Mouse (Mus musculus): ENCODE data around the gene Dmpk. TPM values are rescaled to one million over a fixed set of nuclear protein-coding genes. Genes with fewer than 3 reads are reported as not detected.
A peak's percentile ranks its signal among the peaks of the same experiment; 100 is the strongest.

Dmpk gene
- 18.1 and 24.7 TPM in 2 replicates for polyA plus RNA-seq (2015; fragmentation: Nextera tagmentation; extraction: Ambion mirVana)

DNA sequence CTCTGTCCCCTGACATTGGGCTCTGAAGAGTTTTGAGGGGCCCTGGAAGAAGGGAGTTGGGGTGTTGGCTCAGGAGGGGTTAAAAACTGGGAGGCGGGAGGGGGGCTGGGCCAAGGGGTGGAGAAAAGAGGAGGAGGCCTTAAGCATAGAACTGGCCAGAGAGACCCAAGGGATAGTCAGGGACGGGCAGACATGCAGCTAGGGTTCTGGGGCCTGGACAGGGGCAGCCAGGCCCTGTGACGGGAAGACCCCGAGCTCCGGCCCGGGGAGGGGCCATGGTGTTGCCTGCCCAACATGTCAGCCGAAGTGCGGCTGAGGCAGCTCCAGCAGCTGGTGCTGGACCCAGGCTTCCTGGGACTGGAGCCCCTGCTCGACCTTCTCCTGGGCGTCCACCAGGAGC, at the start of gene Dmpk:
Dmpk (plus strand) TSS at position 149 of the 400 bp plus-strand sequence.
- Histone ChIP-seq H3K4me2 (peak within 1 kb of the TSS; percentile 55), H3K9ac (0 out of 2 replicates have a peak within 1 kb of the TSS, but pooled peaks have one; percentile 26), H3K36me3 (peaks cover 67% of the 10 kb centered on the region), H3K4me1 (peaks cover 61% of the 10 kb centered on the region), H3K27ac (peak within 1 kb of the TSS; percentile 76), H3K27me3 (no peaks in the 10 kb centered on the region), H3K9me3 (replicated peaks) (no peaks in the 10 kb centered on the region), H3K4me3 (replicated peaks) (peak within 1 kb of the TSS; percentile 39)
- WGBS, result 30% methylated on average over 10 of the region's 10 CpGs
- ATAC-seq (replicated peaks; ENCODE audit: low FRiP score), result peak; percentile 43; the same call in 1 of the 2 replicates

DNA sequence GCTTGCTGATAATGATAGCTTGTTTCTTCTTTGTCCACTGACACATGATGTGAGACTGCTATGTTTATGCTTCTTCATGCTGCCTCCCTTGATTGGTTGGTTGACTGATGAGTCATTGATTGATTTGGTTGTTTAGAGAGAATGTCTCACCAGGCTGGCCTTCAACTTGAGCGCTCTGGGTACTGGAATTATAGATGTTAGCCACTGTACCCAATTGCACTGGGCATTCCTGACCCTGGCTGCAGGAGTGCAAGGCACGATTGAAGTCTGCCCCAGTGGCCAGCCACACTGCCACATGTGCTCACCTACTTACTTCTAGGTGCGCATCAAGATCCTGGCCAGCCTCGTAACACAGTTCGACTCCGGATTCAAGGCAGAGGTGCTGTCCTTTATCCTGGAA, 39.0 kb upstream of the Dmpk start:
- H3K36me3 ChIP-seq, result peaks cover 100% of the 10 kb centered on the region
- H3K9me3 ChIP-seq (replicated peaks), result no peaks in the 10 kb centered on the region
- H3K4me2 ChIP-seq, result no peak overlapping the region
- ATAC-seq (replicated peaks; ENCODE audit: low FRiP score), result no peak
- H3K9ac ChIP-seq, result no peak overlapping the region
- H3K4me3 ChIP-seq (replicated peaks), result no peak overlapping the region
- WGBS, result 97% methylated on average over 6 of the region's 6 CpGs
- no peaks in the 10 kb centered on the region for H3K4me1 ChIP-seq
- no peaks in the 10 kb centered on the region for H3K27me3 ChIP-seq
- no peak overlapping the region for H3K27ac ChIP-seq

DNA sequence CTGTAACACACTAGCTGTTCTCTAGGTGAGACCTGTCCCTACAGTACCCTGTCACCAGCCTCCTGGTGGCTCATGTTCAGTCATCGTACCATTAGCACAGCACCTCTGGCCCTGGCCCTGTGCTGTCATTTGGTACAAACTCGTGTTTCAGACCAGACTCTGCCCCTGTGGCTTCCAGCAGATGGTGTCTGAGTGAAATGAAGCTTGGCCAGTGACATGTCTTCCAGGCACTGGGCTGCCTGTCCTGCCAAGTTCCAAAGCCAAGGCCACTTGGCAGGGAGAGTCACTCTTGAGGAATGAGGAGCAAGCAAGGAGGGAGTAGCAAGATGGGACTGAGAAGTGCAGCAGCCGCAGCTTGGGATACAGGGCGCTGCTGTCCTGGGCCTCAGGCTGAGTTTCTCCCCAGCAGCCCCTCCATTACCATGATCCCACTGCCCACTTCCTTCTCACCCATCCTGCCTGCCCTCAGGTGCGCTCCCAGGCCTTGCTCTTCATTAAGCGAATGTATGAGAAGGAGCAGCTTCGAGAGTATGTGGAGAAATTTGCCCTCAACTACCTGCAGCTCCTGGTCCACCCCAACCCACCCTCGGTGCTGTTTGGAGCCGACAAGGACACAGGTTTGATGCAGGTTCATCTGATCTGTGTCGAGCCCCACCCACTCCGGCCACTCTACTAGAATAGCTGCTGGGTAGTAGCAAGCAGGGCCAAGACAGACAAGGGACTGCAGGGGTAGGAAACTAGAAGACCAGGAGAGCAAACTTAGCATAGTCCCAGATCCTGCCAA, 37.2 kb upstream of the Dmpk start:
- WGBS, result 91% methylated on average over 11 of the region's 11 CpGs
- Histone ChIP-seq H3K9me3 (replicated peaks) (no peaks in the 10 kb centered on the region), H3K9ac (no peak overlapping the region), H3K4me2 (no peak overlapping the region), H3K4me3 (replicated peaks) (no peak overlapping the region), H3K27me3 (no peaks in the 10 kb centered on the region), H3K36me3 (peaks cover 100% of the 10 kb centered on the region), H3K4me1 (no peaks in the 10 kb centered on the region), H3K27ac (no peak overlapping the region)
- no peak for ATAC-seq (replicated peaks; ENCODE audit: low FRiP score)

DNA sequence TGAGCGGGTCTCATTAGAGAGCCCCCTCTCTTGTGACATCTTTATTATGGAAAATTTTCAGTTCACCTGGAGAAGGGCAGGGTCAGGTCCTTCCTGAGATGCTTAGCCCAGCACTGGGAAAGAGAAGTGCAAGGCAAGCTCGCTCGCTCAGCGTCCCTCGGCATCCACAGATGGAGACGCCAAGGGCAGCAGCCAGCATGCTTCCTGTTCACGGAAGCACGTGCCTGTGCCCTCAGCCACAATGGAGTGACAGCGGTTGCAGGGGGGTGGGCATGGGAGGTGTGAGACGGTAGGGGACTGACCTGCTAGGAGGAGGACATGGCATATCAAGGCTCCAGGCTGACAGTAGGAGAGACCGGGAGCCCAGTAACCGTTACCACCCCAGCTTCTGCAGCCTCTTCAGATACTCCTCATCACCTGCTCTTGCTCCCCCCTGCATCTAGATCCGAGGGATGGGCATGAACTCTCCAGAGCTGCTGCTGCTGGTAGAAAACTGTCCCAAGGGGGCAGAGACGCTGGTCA, 35.6 kb upstream of the Dmpk start:
- ATAC-seq (replicated peaks; ENCODE audit: low FRiP score), result no peak
- H3K36me3 ChIP-seq, result peaks cover 100% of the 10 kb centered on the region
- H3K27me3 ChIP-seq, result no peaks in the 10 kb centered on the region
- H3K4me1 ChIP-seq, result no peaks in the 10 kb centered on the region
- 89% methylated on average over 14 of the region's 14 CpGs for whole genome bisulfite sequencing
- no peaks in the 10 kb centered on the region for H3K9me3 ChIP-seq (replicated peaks)
- no peak overlapping the region for H3K4me2 ChIP-seq
- H3K4me3 ChIP-seq (replicated peaks), result no peak overlapping the region
- H3K9ac ChIP-seq, result no peak overlapping the region
- no peak overlapping the region for H3K27ac ChIP-seq

DNA sequence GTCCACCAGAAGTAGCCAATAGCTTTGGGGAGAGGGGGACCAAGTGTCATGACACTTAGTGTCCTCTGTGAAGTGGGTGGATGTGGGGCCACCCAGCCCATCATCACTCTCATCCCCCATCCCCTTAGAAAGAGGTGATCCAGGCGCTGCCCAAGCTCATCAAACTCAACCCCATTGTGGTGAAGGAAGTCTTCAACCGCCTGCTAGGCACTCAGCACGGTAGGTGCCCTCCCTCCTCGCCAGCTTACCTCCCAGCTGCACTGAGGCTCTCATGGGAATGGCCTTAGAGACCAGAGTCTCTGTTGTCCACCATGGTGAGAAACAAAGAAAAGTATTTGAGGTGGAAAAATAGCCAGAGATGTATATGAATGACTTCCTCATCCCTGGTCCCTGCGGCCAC, 34.4 kb upstream of the Dmpk start:
- Histone ChIP-seq H3K4me1 (peaks cover 4% of the 10 kb centered on the region), H3K36me3 (peaks cover 95% of the 10 kb centered on the region)
- 92% methylated on average over 5 of the region's 5 CpGs for WGBS

DNA sequence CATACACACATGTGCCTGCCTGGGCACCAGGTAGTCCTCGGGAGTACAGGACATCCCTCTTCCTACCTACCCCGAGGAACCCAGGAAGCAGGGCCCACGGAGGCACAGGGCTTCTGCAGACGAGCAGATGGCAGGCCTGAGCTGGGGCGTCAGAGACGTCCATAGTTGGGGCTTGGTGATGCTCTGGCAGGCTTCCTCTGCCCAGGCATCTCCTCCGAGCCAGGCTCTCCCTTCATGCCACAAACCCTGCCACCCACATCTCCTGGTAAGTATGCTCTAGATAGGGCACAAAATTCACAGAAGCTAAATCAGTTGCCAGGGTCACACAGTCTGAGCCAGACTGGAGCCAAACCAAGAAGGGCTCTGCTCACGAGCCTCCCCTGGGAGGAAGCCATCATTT, 33.5 kb upstream of the Dmpk start:
- Histone ChIP-seq H3K27ac (no peak overlapping the region), H3K9me3 (replicated peaks) (no peaks in the 10 kb centered on the region), H3K4me3 (replicated peaks) (no peak overlapping the region), H3K27me3 (no peaks in the 10 kb centered on the region), H3K4me2 (no peak overlapping the region), H3K4me1 (peaks cover 9% of the 10 kb centered on the region), H3K36me3 (peaks cover 93% of the 10 kb centered on the region), H3K9ac (no peak overlapping the region)
- 80% methylated on average over 8 of the region's 8 CpGs for WGBS
- no peak for ATAC-seq (replicated peaks; ENCODE audit: low FRiP score)

More for the DNA sequence above, 34.4 kb upstream of the Dmpk start:
- H3K27me3 ChIP-seq, result no peaks in the 10 kb centered on the region
- no peak overlapping the region for H3K27ac ChIP-seq
- no peak overlapping the region for H3K4me3 ChIP-seq (replicated peaks)
- no peaks in the 10 kb centered on the region for H3K9me3 ChIP-seq (replicated peaks)
- no peak overlapping the region for H3K4me2 ChIP-seq
- H3K9ac ChIP-seq, result no peak overlapping the region
- no peak for ATAC-seq (replicated peaks; ENCODE audit: low FRiP score)

DNA sequence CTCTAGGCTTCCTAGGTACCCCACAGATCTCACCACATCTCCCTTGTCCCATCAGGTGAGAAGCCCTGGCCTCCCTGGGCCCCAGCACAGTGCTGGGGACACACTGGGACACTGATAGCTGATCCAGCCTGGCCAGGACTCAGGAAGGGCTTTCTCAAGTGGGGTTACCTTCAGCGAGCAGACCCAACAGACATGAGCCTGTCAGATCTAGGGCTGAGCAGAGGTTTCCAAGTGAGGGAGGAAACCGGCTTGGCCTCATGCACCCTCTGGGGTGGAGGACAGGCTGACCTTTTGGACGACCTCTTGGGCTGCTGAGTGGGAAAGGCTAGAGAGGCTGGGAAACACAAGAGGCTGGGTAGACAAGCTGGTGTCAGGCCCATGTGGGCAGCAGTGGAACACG, 32.5 kb upstream of the Dmpk start:
- Histone ChIP-seq H3K9ac (no peak overlapping the region), H3K36me3 (peaks cover 84% of the 10 kb centered on the region), H3K27ac (no peak overlapping the region), H3K4me3 (replicated peaks) (no peak overlapping the region), H3K4me1 (peaks cover 9% of the 10 kb centered on the region), H3K27me3 (no peaks in the 10 kb centered on the region), H3K4me2 (no peak overlapping the region), H3K9me3 (replicated peaks) (no peaks in the 10 kb centered on the region)
- ATAC-seq (replicated peaks; ENCODE audit: low FRiP score), result no peak
- WGBS, result 60% methylated on average over 4 of the region's 4 CpGs

GRCm38 (mm10) chr7:19052345-19053135, 31.1 kb upstream of the Dmpk start:
- Histone ChIP-seq H3K9me3 (replicated peaks) (no peaks in the 10 kb centered on the region), H3K27ac (no peak overlapping the region), H3K27me3 (no peaks in the 10 kb centered on the region), H3K4me2 (no peak overlapping the region), H3K4me3 (replicated peaks) (no peak overlapping the region), H3K4me1 (peaks cover 9% of the 10 kb centered on the region), H3K9ac (no peak overlapping the region), H3K36me3 (peaks cover 70% of the 10 kb centered on the region)
- 91% methylated on average over 15 of the region's 15 CpGs for WGBS
- ATAC-seq (replicated peaks; ENCODE audit: low FRiP score), result no peak

DNA sequence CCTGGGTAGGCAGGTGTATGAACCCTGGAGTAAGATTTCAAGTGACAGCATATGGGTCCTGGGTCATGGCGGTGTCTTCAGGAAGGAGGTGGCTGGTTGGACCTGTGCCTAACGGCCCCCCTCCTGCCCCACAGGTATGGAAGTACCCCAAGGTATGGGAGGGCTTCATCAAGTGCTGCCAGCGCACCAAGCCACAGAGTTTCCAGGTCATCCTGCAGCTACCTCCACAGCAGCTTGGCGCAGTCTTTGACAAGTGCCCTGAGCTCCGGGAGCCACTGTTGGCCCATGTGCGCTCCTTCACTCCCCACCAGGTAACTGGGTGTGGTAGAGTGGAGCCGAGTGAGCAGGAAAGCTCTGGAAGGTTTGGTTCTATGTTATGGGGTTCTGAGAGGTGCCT, 30.5 kb upstream of the Dmpk start:
- no peak overlapping the region for H3K4me3 ChIP-seq (replicated peaks)
- H3K27me3 ChIP-seq, result no peaks in the 10 kb centered on the region
- no peak for ATAC-seq (replicated peaks; ENCODE audit: low FRiP score)
- H3K9me3 ChIP-seq (replicated peaks), result no peaks in the 10 kb centered on the region
- H3K27ac ChIP-seq, result no peak overlapping the region
- H3K36me3 ChIP-seq, result peaks cover 64% of the 10 kb centered on the region
- WGBS, result 89% methylated on average over 7 of the region's 7 CpGs
- H3K4me2 ChIP-seq, result no peak overlapping the region
- peaks cover 9% of the 10 kb centered on the region for H3K4me1 ChIP-seq
- H3K9ac ChIP-seq, result no peak overlapping the region

DNA sequence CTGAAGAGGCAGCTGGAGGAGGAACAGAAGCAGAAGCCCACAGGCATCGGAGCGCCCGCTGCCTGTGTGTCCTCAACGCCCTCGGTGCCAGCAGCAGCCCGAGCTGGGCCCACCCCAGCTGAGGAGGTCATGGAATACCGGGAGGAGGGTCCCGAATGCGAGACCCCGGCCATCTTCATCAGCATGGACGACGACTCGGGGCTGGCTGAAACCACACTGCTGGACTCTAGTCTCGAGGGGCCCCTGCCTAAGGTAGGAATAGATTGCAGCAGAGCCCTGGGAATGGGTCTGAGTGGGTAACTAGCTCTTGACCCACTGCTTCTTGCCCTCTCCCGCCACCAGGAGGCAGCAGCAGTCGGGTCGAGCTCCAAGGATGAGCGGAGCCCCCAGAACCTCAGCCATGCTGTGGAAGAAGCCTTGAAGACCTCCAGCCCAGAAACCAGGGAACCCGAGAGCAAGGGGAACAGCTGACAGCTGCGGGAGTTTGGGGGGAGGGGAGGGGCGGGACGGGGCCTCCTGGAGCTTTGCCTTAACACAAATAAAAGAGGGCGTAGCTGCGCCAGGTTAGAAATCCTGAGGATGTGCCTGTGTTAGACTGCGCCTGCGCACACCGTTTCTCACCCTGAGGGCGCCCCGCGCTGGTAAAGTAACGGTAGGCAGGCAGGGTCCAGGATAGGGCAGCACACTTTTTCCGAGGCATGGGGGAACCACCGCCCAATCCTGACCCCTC, 29.4 kb upstream of the Dmpk start, which contains the start of gene Rsph6a:
Rsph6a (plus strand) TSS at position 644 of the 730 bp plus-strand sequence.
- Histone ChIP-seq H3K9me3 (replicated peaks) (no peaks in the 10 kb centered on the region), H3K4me1 (peaks cover 9% of the 10 kb centered on the region), H3K36me3 (peaks cover 53% of the 10 kb centered on the region), H3K27me3 (no peaks in the 10 kb centered on the region), H3K4me2 (peak within 1 kb of the TSS; percentile 48), H3K9ac (no peak within 1 kb of the TSS), H3K4me3 (replicated peaks) (no peak within 1 kb of the TSS; the same call in 1 of the 2 replicates), H3K27ac (no peak within 1 kb of the TSS)
- peak; percentile 46 for ATAC-seq (replicated peaks; ENCODE audit: low FRiP score)
- WGBS, result 22% methylated on average over 33 of the region's 33 CpGs

- no peaks in the 10 kb centered on the region for H3K9me3 ChIP-seq (replicated peaks)
- WGBS, result 63% methylated on average over 9 of the region's 9 CpGs
- no peak overlapping the region for H3K9ac ChIP-seq
- no peaks in the 10 kb centered on the region for H3K27me3 ChIP-seq
- peak overlapping the region; percentile 48 for H3K4me2 ChIP-seq
- no peak overlapping the region for H3K27ac ChIP-seq
- peaks cover 9% of the 10 kb centered on the region for H3K4me1 ChIP-seq
- no peak overlapping the region for H3K4me3 ChIP-seq (replicated peaks)
- peaks cover 48% of the 10 kb centered on the region for H3K36me3 ChIP-seq
- no peak; the same call in 1 of the 2 replicates for ATAC-seq (replicated peaks; ENCODE audit: low FRiP score)
Measured at GRCm38 (mm10) chr7:19054777-19055076, 28.9 kb upstream of the Dmpk start.

Measured in kidney, embryonic 15.5 days (tissue).